Mouse (Mus musculus): Measurements from ENCODE around the gene Heatr3. TPM values are rescaled to one million over a fixed set of nuclear protein-coding genes. Genes with fewer than 3 reads are reported as not detected.

Heatr3 gene
- 51.7 and 52.9 TPM in 2 replicates for polyA plus RNA-seq (2016; fragmentation: Nextera tagmentation; extraction: Ambion mirVana)

DNA sequence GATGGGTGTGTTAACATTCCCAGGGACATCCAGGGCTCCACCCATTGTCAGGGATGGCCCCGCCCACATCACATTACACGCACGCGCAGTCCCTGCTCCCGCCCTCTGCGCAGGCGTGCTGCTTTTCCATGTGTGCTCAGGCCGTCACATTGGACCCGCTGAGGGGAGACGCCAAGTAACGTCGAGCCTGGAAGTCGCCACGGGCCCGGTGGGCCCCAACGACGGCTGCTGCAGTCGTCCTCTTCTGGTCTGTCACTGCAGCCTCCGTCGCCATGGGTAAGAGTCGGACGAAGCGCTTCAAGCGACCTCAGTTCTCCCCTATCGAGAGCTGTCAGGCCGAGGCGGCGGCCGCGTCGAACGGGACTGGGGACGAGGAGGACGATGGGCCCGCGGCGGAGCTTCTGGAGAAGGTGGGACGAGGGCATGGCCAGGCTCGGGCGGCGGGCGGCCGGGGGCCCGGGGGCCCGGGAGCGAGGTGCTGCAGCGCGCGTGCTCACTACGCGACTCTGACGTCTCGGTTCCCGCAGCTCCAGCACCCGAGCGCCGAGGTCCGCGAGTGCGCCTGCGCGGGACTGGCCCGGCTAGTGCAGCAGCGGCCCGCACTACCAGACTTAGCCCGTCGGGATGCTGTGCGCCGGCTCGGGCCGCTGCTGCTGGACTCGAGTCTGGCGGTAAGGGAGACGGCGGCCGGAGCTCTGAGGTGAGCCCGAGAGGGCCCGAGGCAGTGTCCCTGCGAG, at the start of gene Heatr3:
Gene Heatr3, plus strand, starts transcription at position 108 of the 737 bp plus-strand sequence.
- Histone ChIP-seq H3K36me3 (replicated peaks) (peaks cover 74% of the 10 kb centered on the region), H3K9me3 (no peaks in the 10 kb centered on the region), H3K27ac (peak within 1 kb of the TSS; percentile 89), H3K27me3 (ENCODE audit: poor library complexity, severe bottlenecking) (no peaks in the 10 kb centered on the region), H3K4me1 (peaks cover 22% of the 10 kb centered on the region), H3K4me3 (peak within 1 kb of the TSS; percentile 92)
- under 1% methylated on average over 79 of the region's 79 CpGs for WGBS
- DNase-seq (ENCODE audit: extremely low spot score, low spot score) = peak; percentile 94

DNA sequence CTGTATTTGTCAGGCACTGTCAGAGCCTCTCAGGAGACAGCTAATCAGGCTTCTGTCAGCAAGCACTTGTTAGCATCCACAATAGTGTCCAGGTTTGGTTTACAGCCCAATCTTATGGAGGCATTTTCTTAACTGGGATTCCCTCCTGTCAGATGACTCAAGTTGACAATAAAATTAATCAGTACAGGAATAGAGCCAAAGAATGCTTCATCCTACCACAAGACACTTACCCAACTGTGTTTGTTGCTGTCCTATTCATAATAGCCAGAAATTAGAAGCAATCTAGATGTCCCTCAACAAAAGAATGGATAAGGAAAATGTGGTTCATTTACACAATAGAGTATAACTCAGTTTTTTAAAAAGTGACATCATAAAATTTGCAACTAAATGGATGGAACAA, 49.6 kb upstream of the Heatr3 start:
- no peaks in the 10 kb centered on the region for H3K27me3 ChIP-seq (ENCODE audit: poor library complexity, severe bottlenecking)
- H3K9me3 ChIP-seq = no peaks in the 10 kb centered on the region
- no peak overlapping the region for H3K4me3 ChIP-seq
- no peaks in the 10 kb centered on the region for H3K36me3 ChIP-seq (replicated peaks)
- no peak overlapping the region for H3K27ac ChIP-seq
- H3K4me1 ChIP-seq = no peaks in the 10 kb centered on the region
- DNase-seq (ENCODE audit: extremely low spot score, low spot score) = no peak

DNA sequence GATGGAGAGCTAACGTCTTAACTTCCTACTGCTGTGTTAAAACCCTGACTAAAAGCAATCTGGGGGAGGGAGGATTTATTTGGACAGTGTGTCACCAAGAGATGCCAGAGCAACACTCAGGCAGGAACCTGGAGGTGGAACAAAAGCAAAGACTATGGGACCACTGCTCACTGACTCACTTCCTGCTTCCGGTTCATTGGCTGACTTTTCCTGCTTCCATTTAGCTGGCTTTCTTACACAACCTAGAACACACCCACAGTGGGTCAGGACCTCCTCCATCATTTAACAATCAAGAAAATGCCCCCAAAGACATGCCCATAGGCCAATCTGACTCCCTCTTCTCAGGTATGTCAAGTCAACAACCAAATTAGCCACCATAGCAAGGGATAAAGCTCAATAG, 46.0 kb upstream of the Heatr3 start:
- Histone ChIP-seq H3K4me3 (no peak overlapping the region), H3K27me3 (ENCODE audit: poor library complexity, severe bottlenecking) (no peaks in the 10 kb centered on the region), H3K36me3 (replicated peaks) (no peaks in the 10 kb centered on the region), H3K27ac (no peak overlapping the region), H3K4me1 (peaks cover 4% of the 10 kb centered on the region; the same call in 1 of the 2 replicates), H3K9me3 (no peaks in the 10 kb centered on the region)
- 90% methylated on average over 2 of the region's 2 CpGs for WGBS
- no peak for DNase-seq (ENCODE audit: extremely low spot score, low spot score)

DNA sequence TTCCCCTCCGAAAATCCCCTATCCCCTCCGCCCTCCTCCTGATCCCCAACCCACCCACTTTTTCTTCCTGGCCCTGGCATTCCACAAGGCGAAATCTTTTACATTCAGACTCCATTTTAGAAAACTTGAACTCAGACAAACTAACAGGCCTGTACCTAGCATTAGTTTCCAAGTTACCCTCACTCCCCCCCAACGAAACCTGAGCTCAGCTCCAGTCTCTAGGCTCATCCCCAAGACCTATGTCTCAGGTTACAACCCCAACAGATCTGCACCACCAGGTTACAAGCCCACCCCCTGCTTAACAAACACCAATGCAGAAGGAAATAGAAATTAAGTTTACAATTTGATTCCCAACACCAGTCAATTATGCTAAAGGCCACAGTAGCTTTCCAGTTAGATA, 44.3 kb upstream of the Heatr3 start:
- no peak for DNase-seq (ENCODE audit: extremely low spot score, low spot score)
- H3K27me3 ChIP-seq (ENCODE audit: poor library complexity, severe bottlenecking) = no peaks in the 10 kb centered on the region
- H3K27ac ChIP-seq = no peak overlapping the region
- H3K9me3 ChIP-seq = no peaks in the 10 kb centered on the region
- 69% methylated on average over 4 of the region's 4 CpGs for WGBS
- peaks cover 4% of the 10 kb centered on the region; the same call in 1 of the 2 replicates for H3K4me1 ChIP-seq
- H3K36me3 ChIP-seq (replicated peaks) = no peaks in the 10 kb centered on the region
- H3K4me3 ChIP-seq = no peak overlapping the region

DNA sequence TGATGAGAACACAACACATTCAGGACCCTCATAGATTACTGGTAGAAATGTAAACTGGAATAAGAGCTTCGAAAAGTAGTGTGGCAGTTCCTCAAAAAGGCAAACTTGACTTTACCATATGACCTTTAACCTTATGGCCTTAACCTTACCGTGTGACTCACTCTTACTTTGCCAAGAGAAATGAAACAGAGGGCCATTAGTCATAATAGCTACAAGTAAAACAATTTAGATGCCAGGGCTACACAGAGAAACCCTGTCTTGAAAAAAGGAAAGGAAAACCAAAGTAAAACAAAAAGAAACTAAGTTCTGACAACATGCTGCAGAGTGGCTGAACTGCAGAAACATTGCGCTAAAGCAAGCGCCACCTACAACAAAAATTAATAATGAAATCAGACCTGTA, 38.8 kb upstream of the Heatr3 start:
- WGBS = 88% methylated on average over 4 of the region's 4 CpGs

DNA sequence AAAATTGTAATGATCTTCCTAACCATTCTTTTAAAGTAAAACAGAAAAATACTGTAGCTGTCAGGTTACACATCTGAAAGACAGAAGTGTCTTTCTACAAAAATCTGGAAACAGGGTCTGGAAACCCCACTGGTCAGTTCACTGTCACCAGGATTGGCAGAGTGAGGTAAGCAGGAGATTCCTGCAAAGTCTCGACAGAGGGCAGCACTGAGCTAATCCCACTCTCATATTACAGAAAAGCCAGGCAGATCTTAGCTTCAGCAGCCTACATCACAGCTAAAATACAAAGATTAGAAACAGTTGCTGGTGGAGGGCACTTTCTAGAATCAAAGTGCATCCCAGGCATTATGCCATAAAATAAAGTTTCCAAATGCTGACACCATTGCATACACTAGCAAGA, 38.1 kb upstream of the Heatr3 start:
- no peaks in the 10 kb centered on the region for H3K4me1 ChIP-seq
- peak; percentile 52 for DNase-seq (ENCODE audit: extremely low spot score, low spot score)
- H3K27ac ChIP-seq = no peak overlapping the region
- no peaks in the 10 kb centered on the region for H3K36me3 ChIP-seq (replicated peaks)
- H3K9me3 ChIP-seq = no peaks in the 10 kb centered on the region
- H3K4me3 ChIP-seq = no peak overlapping the region
- 0% methylated on average over 1 of the region's 1 CpGs for WGBS
- H3K27me3 ChIP-seq (ENCODE audit: poor library complexity, severe bottlenecking) = no peaks in the 10 kb centered on the region

More for the DNA sequence above, 38.8 kb upstream of the Heatr3 start:
- no peak overlapping the region for H3K4me3 ChIP-seq
- no peak overlapping the region for H3K27ac ChIP-seq
- H3K27me3 ChIP-seq (ENCODE audit: poor library complexity, severe bottlenecking) = no peaks in the 10 kb centered on the region
- no peaks in the 10 kb centered on the region for H3K4me1 ChIP-seq
- no peaks in the 10 kb centered on the region for H3K9me3 ChIP-seq
- no peaks in the 10 kb centered on the region for H3K36me3 ChIP-seq (replicated peaks)
- DNase-seq (ENCODE audit: extremely low spot score, low spot score) = no peak

DNA sequence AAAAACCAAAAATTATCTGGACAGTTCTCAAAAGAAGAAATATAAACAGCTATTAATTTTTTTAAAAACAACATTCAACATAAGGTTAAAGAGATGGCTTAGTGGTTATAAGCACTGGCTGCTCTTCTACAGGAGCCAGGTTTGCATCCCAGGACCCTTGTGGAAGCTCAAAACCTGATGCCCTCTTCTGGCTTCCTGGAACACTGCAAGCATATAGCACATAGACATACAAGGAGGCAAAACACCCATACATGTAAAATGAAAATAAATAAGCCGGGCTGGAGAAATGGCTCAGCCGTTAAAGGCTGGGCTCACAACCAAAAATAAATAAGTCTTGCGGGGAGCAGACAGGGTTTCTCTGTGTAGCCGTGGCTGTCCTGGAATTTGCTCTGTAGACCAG, 28.4 kb upstream of the Heatr3 start:
- peaks cover 5% of the 10 kb centered on the region; the same call in 1 of the 2 replicates for H3K4me1 ChIP-seq
- WGBS = 95% methylated on average over 4 of the region's 4 CpGs
- no peaks in the 10 kb centered on the region for H3K27me3 ChIP-seq (ENCODE audit: poor library complexity, severe bottlenecking)
- DNase-seq (ENCODE audit: extremely low spot score, low spot score) = no peak
- no peak overlapping the region for H3K4me3 ChIP-seq
- no peaks in the 10 kb centered on the region for H3K9me3 ChIP-seq
- no peak overlapping the region for H3K27ac ChIP-seq
- H3K36me3 ChIP-seq (replicated peaks) = no peaks in the 10 kb centered on the region

DNA sequence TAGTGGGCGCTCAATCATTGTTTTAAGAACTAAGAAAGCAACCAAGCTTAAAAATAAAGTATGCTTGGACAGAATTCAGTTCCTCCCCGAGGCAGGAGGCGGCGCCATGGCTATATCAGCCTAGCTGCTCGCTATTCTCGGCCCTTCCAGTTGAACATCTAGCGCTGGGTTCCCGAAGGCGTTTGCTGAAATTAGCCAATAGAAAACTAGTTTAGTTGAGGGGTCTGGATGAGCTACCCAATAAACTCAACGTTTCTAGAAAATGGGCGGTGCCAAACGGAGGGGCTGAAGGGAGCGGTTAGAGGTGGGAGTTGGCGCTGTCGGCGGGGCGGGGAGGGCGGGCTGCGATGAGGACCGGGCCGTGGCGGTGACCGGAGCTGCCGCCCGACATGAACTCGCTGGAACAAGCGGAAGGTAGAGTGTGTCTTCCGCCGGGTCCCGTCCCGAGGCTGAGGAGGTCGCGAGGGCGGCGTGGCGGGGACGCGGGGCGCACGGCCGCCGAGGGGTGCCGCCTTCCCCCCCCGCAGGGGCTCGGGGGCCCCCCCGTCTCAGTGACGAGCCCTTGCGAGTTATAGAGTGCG, 19.1 kb upstream of the Heatr3 start, which contains the start of gene Cnep1r1:
Gene Cnep1r1, plus strand, starts transcription at position 314 of the 581 bp plus-strand sequence.
- peaks cover 11% of the 10 kb centered on the region for H3K4me1 ChIP-seq
- peaks cover 33% of the 10 kb centered on the region for H3K36me3 ChIP-seq (replicated peaks)
- under 1% methylated on average over 49 of the region's 49 CpGs for WGBS
- DNase-seq (ENCODE audit: extremely low spot score, low spot score) = peak; percentile 91
- no peaks in the 10 kb centered on the region for H3K9me3 ChIP-seq
- peak within 1 kb of the TSS; percentile 96 for H3K27ac ChIP-seq
- peak within 1 kb of the TSS; percentile 98 for H3K4me3 ChIP-seq
- no peaks in the 10 kb centered on the region for H3K27me3 ChIP-seq (ENCODE audit: poor library complexity, severe bottlenecking)

DNA sequence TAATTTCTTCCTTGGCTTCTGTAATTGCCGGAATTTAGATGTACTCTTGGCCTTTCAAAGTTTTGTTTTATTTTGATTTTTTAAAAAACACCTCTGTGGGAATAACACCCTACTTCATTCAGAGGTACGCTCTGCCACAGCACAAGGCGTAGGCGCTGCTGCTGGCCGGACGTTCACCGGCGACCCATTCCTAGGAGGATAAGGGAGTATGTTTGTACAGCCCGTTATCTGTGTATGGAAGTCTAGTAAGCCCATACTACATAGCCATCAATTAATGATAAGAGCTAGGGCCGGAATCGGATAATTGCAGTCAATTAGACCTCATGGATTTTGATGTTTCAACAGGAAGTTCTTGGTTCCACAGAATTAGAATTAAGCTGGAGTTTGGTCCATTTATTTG, 18.6 kb upstream of the Heatr3 start:
- 3% methylated on average over 11 of the region's 11 CpGs for WGBS
- no peak for DNase-seq (ENCODE audit: extremely low spot score, low spot score)
- Histone ChIP-seq H3K36me3 (replicated peaks) (peaks cover 38% of the 10 kb centered on the region), H3K27me3 (ENCODE audit: poor library complexity, severe bottlenecking) (no peaks in the 10 kb centered on the region), H3K4me3 (peak overlapping the region; percentile 98), H3K4me1 (peaks cover 11% of the 10 kb centered on the region), H3K9me3 (no peaks in the 10 kb centered on the region), H3K27ac (peak overlapping the region; percentile 96)

DNA sequence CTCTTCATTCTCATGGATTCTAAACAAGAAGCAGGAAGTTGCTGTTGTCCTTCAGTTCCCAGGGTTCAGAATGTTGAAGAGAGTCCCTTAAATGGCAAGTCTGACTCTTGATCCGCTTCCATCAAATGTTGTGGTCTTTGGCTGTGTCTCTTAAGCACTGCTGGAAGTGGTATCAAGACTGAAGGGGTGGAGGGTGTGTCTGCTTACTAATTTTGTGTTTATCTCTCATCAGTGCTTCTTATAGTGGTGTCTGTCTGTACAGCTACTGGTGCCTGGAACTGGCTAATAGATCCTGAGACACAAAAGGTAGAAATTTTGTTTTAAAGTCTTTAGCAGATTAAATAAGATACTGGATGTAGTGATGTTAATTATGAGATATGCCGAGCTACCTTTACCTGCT, 12.8 kb upstream of the Heatr3 start:
- WGBS = 99% methylated on average over 2 of the region's 2 CpGs
- no peak for DNase-seq (ENCODE audit: extremely low spot score, low spot score)
- Histone ChIP-seq H3K27ac (no peak overlapping the region), H3K4me1 (peaks cover 4% of the 10 kb centered on the region), H3K9me3 (no peaks in the 10 kb centered on the region), H3K36me3 (replicated peaks) (peaks cover 94% of the 10 kb centered on the region), H3K27me3 (ENCODE audit: poor library complexity, severe bottlenecking) (no peaks in the 10 kb centered on the region), H3K4me3 (no peak overlapping the region)

DNA sequence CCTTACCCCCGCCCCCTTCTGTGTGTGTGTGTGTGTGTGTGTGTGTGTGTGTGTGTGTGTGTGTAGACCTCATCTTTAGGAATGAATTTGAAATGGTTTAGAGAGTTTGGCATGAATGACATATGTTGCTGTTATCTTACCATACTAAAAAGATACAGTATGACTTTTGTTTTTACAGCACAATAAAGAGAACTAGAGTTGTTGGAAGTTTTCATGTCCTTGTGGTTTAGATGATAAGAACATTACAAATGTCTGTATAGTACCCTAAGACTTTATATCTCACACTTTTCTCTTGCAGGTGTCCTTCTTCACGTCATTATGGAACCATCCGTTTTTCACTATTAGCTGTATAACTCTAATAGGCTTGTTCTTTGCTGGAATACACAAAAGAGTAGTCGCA, 8.3 kb upstream of the Heatr3 start:
- WGBS = 86% methylated on average over 4 of the region's 4 CpGs

DNA sequence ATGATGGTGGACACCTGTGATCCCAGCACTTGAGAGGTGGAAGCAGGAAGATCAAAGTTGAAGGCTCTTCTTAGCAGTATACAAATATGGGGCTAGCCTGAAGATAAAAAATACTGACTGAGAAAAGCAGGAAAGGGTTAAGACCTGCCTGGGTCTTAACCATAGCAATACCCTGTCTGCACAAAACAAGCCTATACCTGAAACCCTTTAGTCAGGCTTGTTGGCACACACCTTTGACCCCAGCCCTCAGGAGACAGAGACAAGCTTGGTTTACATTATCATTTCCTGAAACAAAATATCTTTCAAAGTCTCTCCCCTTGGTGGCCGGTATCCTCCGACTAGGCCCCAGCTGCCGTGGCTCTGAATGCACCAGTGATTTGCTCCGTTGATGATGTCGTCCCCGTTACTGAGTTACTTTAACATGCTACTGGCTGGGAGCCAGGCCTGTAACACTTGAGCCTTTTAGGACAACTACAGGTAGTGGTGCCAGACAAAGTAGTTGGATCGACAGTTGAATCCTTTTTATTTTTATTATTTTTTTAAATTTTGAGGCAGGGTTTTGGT, 6.8 kb upstream of the Heatr3 start:
- peaks cover 97% of the 10 kb centered on the region for H3K36me3 ChIP-seq (replicated peaks)
- H3K27ac ChIP-seq = no peak overlapping the region
- DNase-seq (ENCODE audit: extremely low spot score, low spot score) = no peak
- no peaks in the 10 kb centered on the region for H3K4me1 ChIP-seq
- H3K9me3 ChIP-seq = no peaks in the 10 kb centered on the region
- H3K27me3 ChIP-seq (ENCODE audit: poor library complexity, severe bottlenecking) = no peaks in the 10 kb centered on the region
- WGBS = 84% methylated on average over 7 of the region's 7 CpGs
- no peak overlapping the region for H3K4me3 ChIP-seq

More for the DNA sequence above, 8.3 kb upstream of the Heatr3 start:
- H3K9me3 ChIP-seq = no peaks in the 10 kb centered on the region
- H3K36me3 ChIP-seq (replicated peaks) = peaks cover 98% of the 10 kb centered on the region
- H3K4me1 ChIP-seq = no peaks in the 10 kb centered on the region
- H3K27ac ChIP-seq = no peak overlapping the region
- no peak for DNase-seq (ENCODE audit: extremely low spot score, low spot score)
- H3K4me3 ChIP-seq = no peak overlapping the region
- no peaks in the 10 kb centered on the region for H3K27me3 ChIP-seq (ENCODE audit: poor library complexity, severe bottlenecking)

DNA sequence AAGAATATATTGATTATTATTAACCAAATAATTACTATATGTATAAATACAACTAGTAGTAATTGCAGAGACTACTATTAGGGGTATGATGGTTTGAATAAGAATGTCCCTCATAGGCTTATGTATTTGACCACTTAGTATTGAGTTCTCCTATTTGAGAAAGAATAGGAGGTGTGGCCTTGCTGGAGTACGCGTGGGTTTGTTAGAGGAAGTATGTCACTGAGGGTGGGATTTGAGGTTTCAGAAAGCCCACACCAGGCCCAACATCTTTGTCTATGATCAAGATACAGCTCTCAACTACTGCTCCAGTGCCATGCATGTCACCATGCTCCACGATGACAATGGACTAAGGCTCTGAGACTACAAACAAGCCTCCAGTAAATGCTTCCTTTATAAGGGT, 1.6 kb downstream of the Heatr3 start:
- peaks cover 71% of the 10 kb centered on the region for H3K36me3 ChIP-seq (replicated peaks)
- H3K27ac ChIP-seq = no peak overlapping the region
- no peaks in the 10 kb centered on the region for H3K27me3 ChIP-seq (ENCODE audit: poor library complexity, severe bottlenecking)
- H3K9me3 ChIP-seq = no peaks in the 10 kb centered on the region
- peak overlapping the region; percentile 92; the same call in 1 of the 2 replicates for H3K4me3 ChIP-seq
- no peak for DNase-seq (ENCODE audit: extremely low spot score, low spot score)
- 93% methylated on average over 3 of the region's 3 CpGs for WGBS
- peaks cover 22% of the 10 kb centered on the region for H3K4me1 ChIP-seq
